Comparison of ENCODE assay signal across 28 mouse cellular contexts in the genomic region with DNA sequence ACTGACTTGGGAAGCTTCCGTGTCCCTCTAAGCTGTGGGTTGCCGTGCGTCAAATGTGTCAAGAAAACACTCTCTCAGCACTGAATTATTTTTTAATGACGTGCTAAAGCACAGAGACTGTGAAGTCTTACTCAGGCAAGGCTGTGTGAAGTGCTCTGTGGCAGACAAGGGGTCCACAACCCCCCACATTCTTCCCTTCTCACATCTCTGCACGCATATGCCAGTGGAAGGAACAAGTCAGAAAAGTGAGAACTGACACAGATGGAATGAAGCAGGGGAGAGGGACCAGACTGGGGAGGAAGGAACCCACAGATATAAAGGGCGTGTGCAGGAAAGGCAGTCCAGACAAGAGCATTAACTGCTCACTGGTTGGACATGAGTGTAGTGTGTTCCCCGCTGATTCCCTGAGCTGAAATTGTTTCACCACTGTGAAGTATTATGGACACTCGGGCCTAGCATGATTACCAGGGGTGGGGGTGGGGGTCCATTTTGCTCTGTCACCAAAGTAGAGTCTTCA.
DNase-seq lines count a peak whose midpoint lies in the region; ATAC-seq and TF ChIP-seq lines count a peak whose summit lies in the region.
"Had no signal": no experiment of that assay in that cellular context is flagged by ENCODE, and none has a peak within 500 bp of the region (broad histone marks: within the 10 kb centered on the region; RNA-seq: fewer than 3 reads in every experiment).

No protein-coding gene starts in this region.

- DNase-seq in heart, postnatal 14 days: no peak
- DNase-seq in heart, postnatal 4 days: peak; percentile 10
- DNase-seq in heart, adult 2 months: no peak
- peak; percentile 24 for DNase-seq in MEL (ENCODE audit: low read depth, low spot score)
- peak; percentile 46 for DNase-seq in brain, embryonic 14.5 days (ENCODE audit: low read depth)
- no peak for DNase-seq in left cerebral cortex, adult 2 months (ENCODE audit: extremely low spot score in 1 of 2, low spot score in 2 of 2)
- no peak for DNase-seq in left cerebral cortex, adult 11 months (ENCODE audit: low spot score)
- DNase-seq: adrenal gland, adult 2 months; adrenal gland, postnatal 36 days; B cell, adult 2 months; cerebellum, adult 2 months; cerebellum, postnatal 14 days; gastrocnemius, adult 2 months; gastrocnemius, postnatal 36 days; kidney, adult 18-20 months; kidney, postnatal 25 days; retina, postnatal 1 day; right cerebral cortex, postnatal 14 days had no signal

- H3K4me2 ChIP-seq in heart, embryonic 13.5 days: no peak overlapping the region
- H3K4me2 ChIP-seq: heart, embryonic 15.5 days; kidney, embryonic 15.5 days; limb, embryonic 13.5 days; liver, embryonic 11.5 days; lung, embryonic 15.5 days; midbrain, embryonic 12.5 days had no signal

- H3K27ac ChIP-seq in heart, embryonic 13.5 days (replicated peaks): no peak overlapping the region
- H3K27ac ChIP-seq in heart, adult 2 months: no peak overlapping the region
- no peak overlapping the region for H3K27ac ChIP-seq in MEL (ENCODE audit: control insufficient read depth, low read depth, low read length)
- no peak overlapping the region for H3K27ac ChIP-seq in left cerebral cortex, adult 2 months
- H3K27ac ChIP-seq: gastrocnemius, adult 2 months; heart, embryonic 15.5 days; kidney, embryonic 15.5 days; limb, embryonic 13.5 days; lung, embryonic 15.5 days; midbrain, embryonic 12.5 days had no signal

- TF ChIP-seq EP300 in heart, adult 2 months (IDR thresholded peaks at IDR 0.05; ENCODE audit: insufficient read depth, low read depth, low read length): no peak
- TF ChIP-seq EP300 in MEL (IDR thresholded peaks at IDR 0.05; ENCODE audit: low read depth in 1 of 2, low read length in 2 of 2): no peak

- TF ChIP-seq RAD21 in MEL (IDR thresholded peaks at IDR 0.05; ENCODE audit: low read depth, low read length): no peak

- WGBS in heart, embryonic 13.5 days: 47% methylated on average over 8 of the region's 8 CpGs
- WGBS in heart, adult 2 months: 49% methylated on average over 8 of the region's 8 CpGs

- H3K36me3 ChIP-seq in heart, embryonic 13.5 days: no peaks in the 10 kb centered on the region
- no peaks in the 10 kb centered on the region for H3K36me3 ChIP-seq in heart, adult 2 months (ENCODE audit: control insufficient read depth, insufficient read depth, low read length)
- no peaks in the 10 kb centered on the region for H3K36me3 ChIP-seq in MEL (ENCODE audit: control insufficient read depth in 1 of 2, insufficient read depth in 2 of 2, low read length in 2 of 2)
- H3K36me3 ChIP-seq: heart, embryonic 15.5 days; kidney, embryonic 15.5 days; limb, embryonic 13.5 days; lung, embryonic 15.5 days; midbrain, embryonic 12.5 days had no signal

- intact Hi-C loops in heart, postnatal 14 days (cut with DNase I): loop anchor here (1.0 to 10.0 kb wide), 6 partner anchors 65 to 996 kb away; no protein-coding TSS in a partner anchor
- intact Hi-C loops in heart, adult 2 months (cut with DNase I): loop anchor here (1.0 to 5.0 kb wide), 4 partner anchors 70 to 973 kb away; no protein-coding TSS in a partner anchor
- intact Hi-C loops in left cerebral cortex, adult 2 months (cut with DNase I): loop anchor here (1.0 to 10.0 kb wide), 5 partner anchors 65 to 1098 kb away; a partner anchor contains a TSS

- peaks cover 12% of the 10 kb centered on the region for H3K4me1 ChIP-seq in heart, embryonic 13.5 days
- H3K4me1 ChIP-seq in heart, adult 2 months (ENCODE audit: control insufficient read depth, insufficient read depth, low read length): no peaks in the 10 kb centered on the region
- 0 out of 4 replicates have a peak, but pooled peaks cover 0 to 4% of the 10 kb centered on the region in 2 experiments for H3K4me1 ChIP-seq in MEL (ENCODE audit: control insufficient read depth in 1 of 2, insufficient read depth in 2 of 2, low read length in 2 of 2)
- H3K4me1 ChIP-seq: limb, embryonic 13.5 days; lung, embryonic 15.5 days; midbrain, embryonic 12.5 days had no signal

- TF ChIP-seq POLR2A in heart, adult 2 months (IDR thresholded peaks at IDR 0.05; ENCODE audit: insufficient read depth, low read depth, low read length): no peak
- TF ChIP-seq POLR2A in MEL (IDR thresholded peaks at IDR 0.05; ENCODE audit: control insufficient read depth in 1 of 2, insufficient read depth in 1 of 2, low read depth in 1 of 2, low read length in 2 of 2, poor library complexity in 1 of 2): no peak
- TF ChIP-seq POLR2A in brain, embryonic 14.5 days (IDR thresholded peaks at IDR 0.05; ENCODE audit: borderline replicate concordance, extremely low read depth, insufficient read depth, insufficient read length, poor library complexity, severe bottlenecking): no peak

- H3K9me3 ChIP-seq in heart, embryonic 13.5 days: no peaks in the 10 kb centered on the region
- no peaks in the 10 kb centered on the region for H3K9me3 ChIP-seq in MEL (replicated peaks; ENCODE audit: insufficient read depth, low read length)
- H3K9me3 ChIP-seq: heart, embryonic 15.5 days; kidney, embryonic 15.5 days; limb, embryonic 13.5 days; lung, embryonic 15.5 days; midbrain, embryonic 12.5 days had no signal

- 0 out of 2 replicates have a peak overlapping the region, but pooled peaks have one; percentile 10 for H3K9ac ChIP-seq in heart, embryonic 13.5 days
- no peak overlapping the region for H3K9ac ChIP-seq in heart, adult 2 months (ENCODE audit: low read depth, low read length)
- no peak overlapping the region for H3K9ac ChIP-seq in MEL (ENCODE audit: control insufficient read depth, low read depth, low read length, poor library complexity, severe bottlenecking)
- H3K9ac ChIP-seq: heart, embryonic 15.5 days; kidney, embryonic 15.5 days; limb, embryonic 13.5 days; lung, embryonic 15.5 days; midbrain, embryonic 12.5 days had no signal

- TF ChIP-seq CTCF in heart, adult 2 months (IDR thresholded peaks at IDR 0.05): no peak
- no peak for TF ChIP-seq CTCF in MEL (IDR thresholded peaks at IDR 0.05 in 2 of 3, conservative IDR thresholded peaks at IDR 0.05 in 1 of 3; ENCODE audit: control insufficient read depth in 1 of 3, insufficient read depth in 1 of 3, low read depth in 2 of 3, low read length in 3 of 3, poor library complexity in 1 of 3, severe bottlenecking in 1 of 3)
- TF ChIP-seq CTCF in brain, embryonic 14.5 days (IDR thresholded peaks at IDR 0.05; ENCODE audit: borderline replicate concordance, extremely low read depth, insufficient read depth, insufficient read length): no peak
- no peak for TF ChIP-seq CTCF in left cerebral cortex, adult 2 months (IDR thresholded peaks at IDR 0.05)

- ATAC-seq in heart, embryonic 13.5 days (ENCODE audit: extremely low read depth, insufficient number of reproducible peaks, low FRiP score, low TSS enrichment): no peak
- ATAC-seq: activated CD4-positive, CD25-positive, alpha-beta regulatory T cell, adult 4 months; hindbrain, embryonic 16.5 days had no signal

- no peak overlapping the region for H3K4me3 ChIP-seq in heart, embryonic 13.5 days
- no peak overlapping the region for H3K4me3 ChIP-seq in heart, adult 2 months
- no peak overlapping the region for H3K4me3 ChIP-seq in MEL (ENCODE audit: control insufficient read depth in 1 of 2, insufficient read depth in 1 of 2, low read depth in 2 of 2, low read length in 2 of 2)
- H3K4me3 ChIP-seq in left cerebral cortex, adult 2 months: no peak overlapping the region
- H3K4me3 ChIP-seq: gastrocnemius, adult 2 months; heart, embryonic 15.5 days; kidney, embryonic 15.5 days; limb, embryonic 13.5 days; lung, embryonic 15.5 days; midbrain, embryonic 12.5 days; myocyte had no signal

- no peaks in the 10 kb centered on the region for H3K27me3 ChIP-seq in heart, embryonic 13.5 days (replicated peaks)
- H3K27me3 ChIP-seq in heart, adult 2 months (ENCODE audit: control insufficient read depth, insufficient read depth, low read length): no peaks in the 10 kb centered on the region
- H3K27me3 ChIP-seq in MEL (ENCODE audit: control insufficient read depth in 1 of 2, insufficient read depth in 2 of 2, low read length in 2 of 2): peaks cover 0 to 2% of the 10 kb centered on the region in 2 experiments; a peak in 2 of 4 replicates
- H3K27me3 ChIP-seq: heart, embryonic 15.5 days; kidney, embryonic 15.5 days; lung, embryonic 15.5 days; midbrain, embryonic 12.5 days had no signal

- H3K79me2 ChIP-seq in heart, adult 2 months (replicated peaks; ENCODE audit: control insufficient read depth, insufficient read depth, low read length): no peaks in the 10 kb centered on the region
- H3K79me2 ChIP-seq in MEL (ENCODE audit: control insufficient read depth, insufficient read depth, low read length, poor library complexity): no peaks in the 10 kb centered on the region

TF ChIP-seq in MEL, 35 proteins besides CTCF, POLR2A, EP300 and RAD21:
- TF ChIP-seq GABPA (IDR thresholded peaks at IDR 0.05; ENCODE audit: low read depth, low read length) (no peak), SMC3 (IDR thresholded peaks at IDR 0.05; ENCODE audit: low read depth, low read length) (peak; percentile 10; the same call in 1 of the 2 replicates), RCOR1 (IDR thresholded peaks at IDR 0.05; ENCODE audit: low read depth, low read length) (no peak), TAL1 (IDR thresholded peaks at IDR 0.05; ENCODE audit: low read length) (no peak)

Comparison
In these comparisons a context has a peak if more than half of its experiments do, and no peak if none do; other contexts are left out.
1. DNase-seq: peak in heart, postnatal 4 days (single experiment), MEL (single experiment) and brain, embryonic 14.5 days (single experiment); none in heart, postnatal 14 days (0 of 2), heart, adult 2 months (0 of 2), left cerebral cortex, adult 2 months (0 of 2) and left cerebral cortex, adult 11 months (single experiment).